Mouse (Mus musculus): ENCODE results near the gene AU022252. TPM values are rescaled to one million over a fixed set of nuclear protein-coding genes. Genes with fewer than 3 reads are reported as not detected.

AU022252 gene
- total RNA-seq, 2 experiments from 2014 or later = 19.9 to 21.0 TPM

DNA sequence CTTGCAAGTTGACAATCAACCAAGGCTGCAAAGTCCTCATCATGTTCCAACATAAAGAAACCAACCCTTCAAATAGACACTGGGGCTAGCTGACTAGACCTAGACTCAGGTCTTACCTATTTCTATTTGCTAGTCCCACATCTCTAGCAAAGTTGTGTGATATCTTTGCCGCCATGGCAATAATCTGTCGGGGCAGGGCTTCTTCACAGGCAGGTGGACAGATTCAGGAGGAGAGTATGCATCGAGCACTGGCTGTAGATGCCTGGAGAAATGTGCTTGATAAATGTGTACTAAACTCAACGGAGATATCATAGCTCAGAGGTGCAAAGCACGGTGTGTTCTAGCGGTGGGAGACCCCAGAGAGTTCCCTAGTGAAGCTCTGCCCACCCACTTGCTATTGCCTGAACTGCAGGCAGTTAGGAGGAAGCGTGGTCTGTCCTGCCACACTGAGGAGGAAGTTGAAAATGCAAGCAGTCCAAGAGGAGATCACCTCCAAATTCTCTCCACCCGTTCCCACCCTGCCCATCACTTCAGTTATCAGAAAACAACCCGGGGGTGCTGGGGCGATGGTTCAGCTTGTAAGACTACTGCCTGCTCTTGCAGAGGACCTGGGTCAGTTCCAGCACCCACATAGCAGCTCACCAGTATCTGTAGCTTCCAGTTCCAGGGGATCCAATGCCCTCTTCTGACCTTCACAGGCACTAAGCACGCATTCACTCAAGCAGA, 44.3 kb downstream of the AU022252 start:
- peak; percentile 24 for DNase-seq

DNA sequence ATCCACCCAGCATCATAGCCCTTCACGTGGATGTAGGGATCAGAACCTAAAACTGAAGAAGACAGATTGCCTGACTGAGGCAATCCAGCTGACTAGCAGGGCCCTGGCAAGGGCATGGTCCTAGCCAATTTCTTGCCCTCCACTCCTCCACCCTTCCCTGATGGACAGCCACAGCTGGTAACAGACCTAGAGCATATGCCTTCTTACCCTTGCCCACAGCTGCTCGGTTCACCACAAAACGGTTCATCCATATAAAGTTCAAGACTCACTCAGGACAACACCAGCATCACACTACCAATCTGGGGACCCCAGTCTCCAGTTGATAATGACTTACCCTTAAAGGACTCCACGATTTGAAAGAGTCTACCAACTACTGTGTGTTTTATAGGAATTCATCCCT, 46.7 kb downstream of the AU022252 start:
- no peak for DNase-seq

DNA sequence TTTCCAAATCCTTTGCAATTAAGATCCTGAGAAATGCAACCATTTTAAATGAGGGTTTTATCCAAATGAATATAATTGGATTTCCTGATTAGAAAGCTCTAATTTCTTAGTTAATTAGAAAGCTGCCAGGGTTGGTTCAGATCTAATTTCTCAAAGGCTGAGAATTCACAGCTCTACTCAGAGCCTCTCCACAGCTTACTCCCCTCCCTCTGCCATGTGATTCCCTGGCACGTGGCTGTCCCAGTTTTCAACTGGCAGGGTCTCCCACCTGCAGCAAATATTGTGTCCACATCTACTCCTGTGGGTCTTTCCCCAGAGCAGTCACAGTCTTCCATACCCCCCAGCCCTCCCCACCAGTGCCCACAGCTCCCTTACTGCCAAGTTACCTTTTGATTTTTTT, 49.0 kb downstream of the AU022252 start:
- DNase-seq = no peak

DNA sequence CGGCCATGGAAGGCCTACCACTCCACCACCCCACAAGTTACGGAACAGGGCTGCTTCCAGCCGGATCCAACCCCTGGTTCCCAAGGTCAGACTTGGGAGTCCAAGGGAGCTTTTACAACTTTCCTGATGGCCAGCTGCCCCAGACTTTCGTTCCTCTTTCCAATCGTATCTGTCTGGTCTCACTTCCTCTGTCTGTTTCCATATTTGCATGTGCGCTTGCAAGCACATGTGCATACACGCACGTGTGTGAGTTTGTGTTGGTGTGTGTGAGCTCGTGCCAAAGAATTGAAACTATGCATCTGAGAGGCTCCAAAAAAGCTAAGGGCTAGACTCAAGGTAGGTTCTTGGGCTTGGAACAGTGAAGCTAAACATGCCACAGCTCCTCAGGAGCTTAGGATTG, 51.1 kb downstream of the AU022252 start:
- no peak for DNase-seq

DNA sequence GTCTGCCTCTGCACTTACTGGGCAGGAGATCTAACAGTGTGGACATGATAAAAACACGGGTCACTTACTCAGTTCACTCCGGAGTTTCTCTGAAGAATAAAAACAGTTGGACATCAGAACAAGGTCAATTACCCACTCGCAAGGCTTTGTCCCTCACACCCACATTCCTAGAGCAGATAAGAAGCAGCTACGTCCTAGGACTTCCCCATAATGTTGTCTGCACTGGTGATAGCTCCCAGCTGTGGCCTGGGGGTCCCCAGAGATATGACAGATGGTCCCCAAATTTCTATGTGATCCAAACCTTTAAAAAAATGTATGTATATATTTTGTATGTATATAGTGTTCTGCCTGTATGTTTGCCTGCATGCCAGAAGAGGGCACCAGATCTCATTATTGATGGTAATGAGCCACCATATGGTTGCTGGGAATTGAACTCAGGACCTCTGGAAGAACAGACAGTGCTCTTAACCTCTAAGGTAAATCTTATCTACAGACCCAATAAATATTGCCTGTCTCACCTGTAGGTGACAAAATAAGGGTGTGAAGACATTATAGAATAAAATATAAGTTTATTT, 52.3 kb downstream of the AU022252 start:
- DNase-seq = no peak

DNA sequence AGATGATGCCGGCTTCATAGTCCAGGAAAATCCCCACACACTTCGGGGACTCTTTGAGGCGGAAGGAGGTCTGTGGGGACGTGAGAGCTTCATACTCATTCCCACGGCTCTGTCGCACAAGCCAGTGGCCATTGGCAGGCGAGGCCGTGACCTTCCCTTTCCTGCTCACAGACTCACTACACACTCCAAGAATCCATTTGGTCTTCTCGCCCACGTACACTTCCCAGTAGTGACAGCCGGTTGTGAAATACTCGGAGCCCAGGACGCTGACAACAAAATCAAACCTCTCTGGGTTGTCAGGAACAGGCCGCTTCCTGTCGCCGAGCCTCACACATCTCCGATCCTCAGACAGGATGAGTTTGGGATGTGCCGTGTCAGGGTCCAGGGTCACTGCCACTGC, 54.2 kb downstream of the AU022252 start:
- DNase-seq = peak; percentile 32

DNA sequence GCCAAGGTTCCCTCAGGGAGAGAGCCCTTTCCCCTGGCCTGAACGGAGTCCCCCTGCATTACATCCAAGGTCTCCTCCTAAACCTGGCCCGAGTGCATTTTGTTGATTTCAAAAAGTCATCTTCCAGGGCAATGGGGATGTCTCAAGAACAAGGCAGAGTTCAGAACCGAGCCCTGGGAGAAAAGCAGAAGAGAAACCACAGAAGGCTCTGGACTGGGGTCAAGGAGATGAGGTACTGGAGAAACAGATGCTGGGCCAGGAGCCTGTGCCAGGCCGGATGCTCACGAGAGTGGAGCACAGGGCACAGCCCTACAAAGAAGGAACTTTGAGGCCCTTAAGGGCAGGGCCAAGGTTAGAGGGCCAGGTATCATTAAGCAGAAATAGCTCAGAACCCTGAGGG, 54.8 kb downstream of the AU022252 start:
- DNase-seq = no peak

DNA sequence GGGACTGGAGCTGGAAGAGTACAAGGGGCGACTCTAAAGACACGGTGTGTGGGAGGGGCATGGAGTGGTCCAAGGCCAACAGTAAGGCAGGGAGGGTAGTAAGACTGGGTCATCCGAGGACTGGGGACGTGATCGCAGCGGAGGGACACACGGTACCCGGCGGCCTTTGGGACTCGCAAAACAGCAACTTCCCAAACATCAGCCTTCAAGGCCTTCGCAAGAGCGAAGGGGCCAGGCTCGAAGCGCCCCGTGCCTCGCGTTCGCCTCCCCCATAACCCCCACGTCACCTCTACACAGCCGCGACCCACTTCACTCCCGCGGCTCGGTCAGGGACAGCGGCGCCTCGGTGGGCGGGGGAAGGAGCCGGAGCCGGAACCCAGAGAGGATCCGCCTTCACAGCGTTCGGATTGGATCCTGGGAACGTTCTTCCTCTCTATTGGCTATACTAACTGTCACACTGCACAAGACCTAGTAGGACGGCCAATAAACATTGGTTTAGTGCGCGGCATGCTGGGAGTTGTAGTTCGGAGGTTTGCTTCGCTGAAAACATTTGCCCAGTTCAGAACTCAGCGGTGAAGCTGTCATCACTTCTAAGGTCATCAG, 58.6 kb downstream of the AU022252 start, which contains the start of gene Zfp691:
Gene Zfp691, minus strand, starts transcription at position 345 of the 603 bp plus-strand sequence.
- peak; percentile 95 for DNase-seq

DNA sequence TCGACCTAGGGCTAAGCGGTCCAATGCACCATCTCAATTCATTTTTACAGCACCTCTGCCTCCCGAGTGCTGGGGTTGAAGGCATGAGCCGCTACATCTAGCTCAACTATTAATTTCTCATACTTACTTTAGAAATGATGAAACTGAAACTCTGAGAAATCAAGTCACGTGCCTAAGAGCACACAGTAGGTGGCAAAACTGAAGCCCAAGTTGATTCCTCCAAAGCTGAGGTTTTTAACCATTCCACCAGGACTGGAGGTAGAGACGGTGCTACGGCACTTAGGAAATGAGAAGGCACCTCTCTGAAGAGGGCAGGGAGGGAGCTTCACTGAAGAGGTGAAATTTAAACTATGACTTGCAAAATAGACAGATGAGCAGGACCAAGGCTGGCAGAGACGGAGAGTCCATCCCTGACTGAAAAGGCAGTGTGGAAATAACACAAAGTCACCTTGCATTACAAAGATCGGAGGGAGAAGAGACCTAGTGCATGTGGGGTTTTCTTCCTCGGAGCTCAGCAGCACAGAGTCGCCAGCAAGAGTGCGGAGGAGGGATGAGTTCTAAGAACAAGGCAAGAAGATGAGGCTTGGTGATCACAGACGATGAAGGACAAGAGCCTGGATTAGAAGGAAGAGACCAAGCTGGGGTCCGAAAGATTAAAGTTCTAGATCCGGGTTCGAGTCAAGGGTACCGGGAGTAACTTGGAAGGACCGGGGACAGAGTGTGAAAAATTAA, 59.4 kb downstream of the AU022252 start:
- no peak for DNase-seq

DNA sequence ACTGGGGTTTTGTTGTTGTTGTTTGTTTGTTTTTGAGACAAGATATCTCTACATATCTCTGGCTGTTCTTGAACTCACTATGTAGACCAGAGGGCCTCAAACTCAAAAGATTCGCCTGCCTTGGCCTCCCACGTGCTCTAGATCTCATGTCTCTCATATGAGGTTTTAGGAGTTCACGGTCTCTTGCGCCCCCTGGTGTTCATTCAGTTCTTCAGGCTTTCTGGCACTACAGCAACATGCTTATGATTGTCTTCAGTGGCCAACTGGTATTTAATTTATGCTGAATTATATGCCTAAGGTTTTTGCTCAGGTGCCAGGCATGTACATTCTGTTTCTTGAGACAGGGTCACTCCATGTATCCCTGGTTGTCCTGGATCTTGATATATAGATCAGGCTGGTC, 64.8 kb downstream of the AU022252 start:
- peak; percentile 92 for DNase-seq

DNA sequence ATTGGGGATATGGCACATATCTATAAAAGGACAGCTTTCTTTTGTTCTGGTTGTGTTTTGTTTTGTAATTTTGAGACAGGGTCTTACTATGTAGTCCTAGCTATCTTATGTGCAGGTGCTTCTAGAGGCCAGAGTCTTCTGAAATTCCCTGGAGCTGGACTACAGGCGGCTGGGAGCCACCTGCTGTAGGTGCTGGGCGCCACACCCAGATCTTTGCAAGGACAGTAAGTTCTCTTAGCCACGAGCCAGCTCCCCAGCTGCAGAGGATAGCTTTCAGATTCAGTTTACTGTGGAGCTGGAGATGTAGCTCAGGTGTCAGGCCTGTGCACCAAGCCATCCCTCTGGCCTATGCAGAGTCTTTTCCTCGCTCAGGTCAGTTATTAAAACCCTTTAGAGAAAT, 65.4 kb downstream of the AU022252 start:
- no peak for DNase-seq

DNA sequence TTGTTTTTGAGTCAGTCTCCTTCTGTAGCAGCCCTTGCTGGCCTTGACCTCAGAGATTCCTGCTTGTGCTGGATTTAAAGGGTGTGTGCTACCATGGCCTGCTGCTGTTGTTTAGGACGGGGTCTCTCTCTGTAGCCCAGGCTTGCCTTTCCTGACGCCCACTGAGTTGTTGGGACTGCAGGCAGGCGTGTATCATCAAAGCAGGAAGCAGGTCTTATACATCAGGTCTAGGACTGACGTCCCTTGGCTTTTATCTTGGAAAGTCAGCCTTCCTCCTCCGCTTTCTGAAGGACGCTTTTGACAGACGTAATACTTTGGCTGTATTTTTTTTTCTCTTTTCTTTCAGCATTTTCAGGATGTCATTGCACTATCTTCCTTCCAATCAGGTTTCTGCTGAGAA, 66.6 kb downstream of the AU022252 start:
- DNase-seq = no peak

DNA sequence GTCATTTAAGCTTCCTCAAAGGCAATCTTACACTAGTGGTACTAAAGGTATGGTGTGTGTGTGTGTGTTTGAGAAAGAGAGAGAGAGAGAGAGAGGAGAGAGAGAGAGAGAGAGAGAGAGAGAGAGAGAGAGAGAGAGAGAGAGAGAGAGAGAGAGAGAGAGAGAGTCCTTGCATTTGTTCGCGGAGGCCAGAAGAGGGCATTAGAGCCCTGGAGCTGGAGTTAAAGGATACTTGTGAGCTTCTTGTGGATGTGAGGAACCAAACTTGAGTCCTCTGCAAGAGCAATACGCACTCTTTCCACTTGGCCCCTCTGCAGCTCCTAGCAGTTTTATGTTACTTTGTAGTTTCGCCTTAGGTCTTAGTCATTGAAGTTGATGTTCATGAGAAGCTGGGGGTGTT, 69.5 kb downstream of the AU022252 start:
- no peak for DNase-seq

DNA sequence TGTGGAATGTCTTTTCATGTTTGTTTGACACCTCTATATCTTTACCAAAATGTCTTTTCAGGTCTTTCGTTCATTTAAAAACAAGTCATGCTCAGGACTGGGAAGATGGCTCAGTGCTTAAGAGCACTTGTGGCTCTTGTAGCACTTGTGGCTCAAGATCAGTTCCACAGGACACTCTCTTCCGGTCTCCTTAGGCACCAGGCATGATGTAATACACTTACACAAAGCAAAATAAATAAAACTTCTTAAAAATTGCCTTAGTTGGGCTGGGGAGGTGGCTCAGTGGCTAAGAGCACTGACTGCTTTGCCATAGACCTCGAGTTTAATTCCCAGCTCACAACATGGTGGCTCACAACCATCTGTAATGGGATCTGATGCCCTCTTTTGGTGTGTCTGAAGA, 71.2 kb downstream of the AU022252 start:
- no peak for DNase-seq

DNA sequence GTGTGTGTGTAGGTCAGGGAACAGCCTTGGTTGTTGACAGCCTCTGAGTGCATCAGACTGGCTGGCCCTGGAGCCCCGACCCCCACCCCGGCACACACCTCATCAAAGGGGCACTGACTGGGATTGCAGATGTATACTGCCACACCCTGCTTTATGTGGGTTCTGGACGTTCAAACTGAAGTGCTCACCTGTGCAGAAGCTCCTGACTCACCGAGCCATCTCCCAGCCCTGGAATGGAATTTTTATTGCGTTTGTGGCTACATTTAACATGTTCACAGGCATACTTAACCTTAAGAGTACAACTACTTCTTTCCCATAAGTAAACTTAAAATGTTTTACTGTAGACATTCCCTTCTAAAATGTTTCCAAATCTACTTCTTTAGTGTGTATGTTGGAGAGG, 74.6 kb downstream of the AU022252 start:
- no peak for DNase-seq

DNA sequence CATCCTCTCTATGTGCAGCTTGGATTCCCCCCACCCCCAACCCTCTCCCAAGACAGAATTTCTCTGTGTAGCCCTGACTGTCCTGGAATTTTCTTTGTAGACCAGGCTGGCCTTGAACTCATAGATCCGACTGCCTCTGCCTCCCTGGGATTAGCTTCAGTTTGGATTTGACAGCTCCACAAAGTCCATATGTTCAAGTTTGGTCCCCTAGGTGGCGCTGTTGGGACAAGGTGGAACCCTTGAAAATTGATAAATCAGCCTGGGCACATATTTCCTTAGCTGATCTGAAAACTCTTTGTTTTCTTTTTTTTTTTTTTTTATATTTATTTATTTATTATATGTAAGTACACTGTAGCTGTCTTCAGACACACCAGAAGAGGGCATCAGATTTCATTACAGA, 75.3 kb downstream of the AU022252 start:
- DNase-seq = peak; percentile 74

Other genes starting within 250 kb of the AU022252 start
- 10 to 100 TPM; 15.2 to 16.2 TPM for gene Slc2a1, start 124.0 kb downstream of the AU022252 start, total RNA-seq (2021)
- 10 to 100 TPM; 13.2 to 17.7 TPM for gene Zfp691, start 58.5 kb downstream of the AU022252 start, total RNA-seq (2021)
- gene Ermap, start 42.7 kb downstream of the AU022252 start, total RNA-seq (2021) = under 1 TPM; 0.21 to 0.32 TPM
- gene Svbp, start 37.4 kb downstream of the AU022252 start, total RNA-seq (2021) = 10 to 100 TPM; 42.8 to 43.2 TPM
- not detected for gene Tmem269, start 14.5 kb downstream of the AU022252 start, total RNA-seq (2021)
- 10 to 100 TPM; 25.1 to 27.2 TPM for gene P3h1, start 203 bp upstream of the AU022252 start, total RNA-seq (2021)
- gene Cldn19, start 22.7 kb upstream of the AU022252 start, total RNA-seq (2021) = 1 to 10 TPM in 1 of 2 experiments, under 1 TPM in 1; 0.17 to 1.2 TPM
- gene Ybx1, start 61.9 kb upstream of the AU022252 start, total RNA-seq (2021) = 100 to 1,000 TPM; 784 to 817 TPM
- 10 to 100 TPM; 18.4 to 23.0 TPM for gene Ppih, start 87.8 kb upstream of the AU022252 start, total RNA-seq (2021)
- gene Ccdc30, start 182.8 kb upstream of the AU022252 start, total RNA-seq (2021) = 1 to 10 TPM in 1 of 2 experiments, under 1 TPM in 1; 0.99 to 1.4 TPM
- 10 to 100 TPM; 12.2 to 12.4 TPM for gene Ppcs, start 189.7 kb upstream of the AU022252 start, total RNA-seq (2021)
- gene Zmynd12, start 190.1 kb upstream of the AU022252 start, total RNA-seq (2021) = not detected

Measured in heart, postnatal 4 days (tissue).